9 mouse cellular contexts compared by ENCODE assay signal in genomic region chr2:35446798-35447197, GRCm38 (mm10). TPM values are rescaled to one million over a fixed set of nuclear protein-coding genes. Genes with fewer than 3 reads are reported as not detected.
DNase-seq lines count a peak whose midpoint lies in the region; ATAC-seq lines count a peak whose summit lies in the region.
"Had no signal": no experiment of that assay in that cellular context is flagged by ENCODE, and none has a peak within 500 bp of the region (broad histone marks: within the 10 kb centered on the region; RNA-seq: fewer than 3 reads in every experiment).

No protein-coding gene starts in this region.

- peaks cover 61% of the 10 kb centered on the region for H3K4me1 ChIP-seq in heart, embryonic 11.5 days (ENCODE audit: control insufficient read depth, insufficient read depth, low read length)

- DNase-seq in thymus, postnatal 0 days (ENCODE audit: low spot score), result peak; percentile 50
- no peak for DNase-seq in thymus, postnatal 25 days
- peak; percentile 69 for DNase-seq in kidney, postnatal 10 days
- DNase-seq in thymus, postnatal 4 days, result peak; percentile 54
- no peak for DNase-seq in urinary bladder, postnatal 36 days (ENCODE audit: low spot score in 2 of 2)
- no peak for DNase-seq in right cerebral cortex, adult 18-20 months
- DNase-seq in cerebellum, postnatal 14 days, result no peak

- H3K4me2 ChIP-seq in heart, embryonic 11.5 days, result no peak overlapping the region

- 0 out of 2 replicates have a peak overlapping the region, but pooled peaks have one; percentile 29 for H3K27ac ChIP-seq in heart, embryonic 11.5 days (ENCODE audit: low read depth, low read length)
- H3K27ac ChIP-seq: hindbrain, postnatal 0 days had no signal

- 70% methylated on average over 8 of the region's 8 CpGs for WGBS in heart, embryonic 11.5 days (ENCODE audit: insufficient replicate concordance)

- H3K4me3 ChIP-seq in heart, embryonic 11.5 days (ENCODE audit: low read depth, low read length), result no peak overlapping the region

- no peak for ATAC-seq in heart, embryonic 11.5 days (replicated peaks; ENCODE audit: insufficient number of reproducible peaks, low FRiP score, low TSS enrichment)
- ATAC-seq: hindbrain, postnatal 0 days had no signal

- H3K27me3 ChIP-seq in heart, embryonic 11.5 days (ENCODE audit: control insufficient read depth, insufficient read depth, low read length), result no peaks in the 10 kb centered on the region

- no peak overlapping the region for H3K9ac ChIP-seq in heart, embryonic 11.5 days (ENCODE audit: low read depth, low read length)

- H3K9me3 ChIP-seq in heart, embryonic 11.5 days (replicated peaks; ENCODE audit: control insufficient read depth, low read length), result no peaks in the 10 kb centered on the region

- no peaks in the 10 kb centered on the region for H3K36me3 ChIP-seq in heart, embryonic 11.5 days (ENCODE audit: control insufficient read depth, insufficient read depth, low read length)

RNA-seq across cellular contexts. Expression of gene Ggta1, which starts 16.2 kb away (rescaled TPM):
- 26.2 and 27.3 TPM in 2 replicates for polyA plus RNA-seq in thymus, postnatal 0 days (2015; fragmentation: Nextera tagmentation; extraction: Ambion mirVana)
- polyA plus RNA-seq in heart, embryonic 11.5 days (2014; fragmentation: Nextera tagmentation; extraction: Ambion mirVana), result 38.1 and 42.1 TPM in 2 replicates

RNA-seq across cellular contexts. Expression of gene 4930402F06Rik, which starts 49.8 kb away (rescaled TPM):
- not detected in 2 replicates for polyA plus RNA-seq in thymus, postnatal 0 days (2015; fragmentation: Nextera tagmentation; extraction: Ambion mirVana)
- not detected in 2 replicates for polyA plus RNA-seq in heart, embryonic 11.5 days (2014; fragmentation: Nextera tagmentation; extraction: Ambion mirVana)
- polyA plus RNA-seq: hindbrain, postnatal 0 days had no signal

Comparison
In these comparisons a context has a peak if more than half of its experiments do, and no peak if none do; other contexts are left out.
1. DNase-seq: peak in thymus, postnatal 0 days (single experiment), kidney, postnatal 10 days (single experiment) and thymus, postnatal 4 days (single experiment); none in thymus, postnatal 25 days (single experiment), urinary bladder, postnatal 36 days (0 of 2), right cerebral cortex, adult 18-20 months (single experiment) and cerebellum, postnatal 14 days (0 of 2).